Mouse (Mus musculus) kidney, postnatal 0 days (tissue): Measurements from ENCODE around the gene Trim9. TPM values are rescaled to one million over a fixed set of nuclear protein-coding genes. Genes with fewer than 3 reads are reported as not detected.

Experiments used
- ATAC-seq: fragments of 200-750 bp; cut with Nextera tagmentation; replicated peaks from 2 replicates; pipeline ENCODE4 v1.8.0; 2017; ENCODE audit warnings: low read depth, moderate number of reproducible peaks, moderate TSS enrichment, moderate library complexity; ENCODE audit not compliant: low FRiP score
- DNase-seq: peaks from one replicate; pipeline ENCODE4 v3.0.0-alpha.2; 2016; ENCODE audit warnings: low spot score
- H3K27ac ChIP-seq: fragments of 300-500 bp; sonication (generic); 2 replicates; pipeline ENCODE4 v1.5.1; 2014; ENCODE audit warnings: mild to moderate bottlenecking
- H3K27me3 ChIP-seq: fragments of 300-500 bp; sonication (generic); 2 replicates; pipeline ENCODE4 v1.6.1; 2014; ENCODE audit warnings: low read length, mixed read lengths; ENCODE audit not compliant: insufficient read depth
- H3K36me3 ChIP-seq: fragments of 300-500 bp; sonication (generic); 2 replicates; pipeline ENCODE4 v1.6.1; 2014; ENCODE audit warnings: low read length, mixed read lengths; ENCODE audit not compliant: insufficient read depth
- H3K4me1 ChIP-seq: fragments of 300-500 bp; sonication (generic); replicated peaks from 2 replicates; pipeline ENCODE4 v1.6.1; 2014; ENCODE audit warnings: antibody characterized with exemption, low read length, mixed read lengths; ENCODE audit not compliant: insufficient read depth
- H3K4me2 ChIP-seq: fragments of 300-500 bp; sonication (generic); 2 replicates; pipeline ENCODE4 v1.6.1; 2014; ENCODE audit warnings: mild to moderate bottlenecking, low read length, moderate library complexity, mixed read lengths
- H3K4me3 ChIP-seq: fragments of 300-500 bp; sonication (generic); replicated peaks from 2 replicates; pipeline ENCODE4 v1.5.1; 2014; ENCODE audit warnings: low read depth, low read length
- H3K9ac ChIP-seq: fragments of 300-500 bp; sonication (generic); 2 replicates; pipeline ENCODE4 v1.6.1; 2014; ENCODE audit warnings: low read depth, low read length
- H3K9me3 ChIP-seq: fragments of 300-500 bp; sonication (generic); replicated peaks from 2 replicates; pipeline ENCODE4 v1.6.1; 2016; ENCODE audit warnings: low read length, inconsistent platforms, mixed read lengths
- CTCF ChIP-seq: IDR thresholded peaks from 2 replicates; pipeline ENCODE4 v1.5.1; 2016; ENCODE audit warnings: antibody characterized with exemption, low read depth, mild to moderate bottlenecking, moderate library complexity
- WGBS: fragments of 180-500 bp; shearing (Covaris S2); extraction: QIAGEN DNeasy Blood & Tissue Kit; methylation state at CpG from one replicate; pipeline ENCODE4 v1.1.7; 2014; 5-methylcytosine and 5-hydroxymethylcytosine counted together
- polyA plus RNA-seq: library from polyadenylated mRNA; unstranded; fragments of >200 nt; fragmentation: Nextera tagmentation; extraction: Ambion mirVana; gene quantifications from 2 replicates; pipeline ENCODE4 v1.2.1, GENCODE M21; 2015

Trim9 gene
- polyA plus RNA-seq, 1 experiment from 2014 or later: 2.3 TPM

GRCm38 (mm10) chr12:70234411-70234810, 113.0 kb downstream of the Trim9 start:
- peak; percentile 87 for DNase-seq
- peak; percentile 71; the same call in 1 of the 2 replicates for ATAC-seq
- peak; percentile 89 for TF ChIP-seq CTCF

DNA sequence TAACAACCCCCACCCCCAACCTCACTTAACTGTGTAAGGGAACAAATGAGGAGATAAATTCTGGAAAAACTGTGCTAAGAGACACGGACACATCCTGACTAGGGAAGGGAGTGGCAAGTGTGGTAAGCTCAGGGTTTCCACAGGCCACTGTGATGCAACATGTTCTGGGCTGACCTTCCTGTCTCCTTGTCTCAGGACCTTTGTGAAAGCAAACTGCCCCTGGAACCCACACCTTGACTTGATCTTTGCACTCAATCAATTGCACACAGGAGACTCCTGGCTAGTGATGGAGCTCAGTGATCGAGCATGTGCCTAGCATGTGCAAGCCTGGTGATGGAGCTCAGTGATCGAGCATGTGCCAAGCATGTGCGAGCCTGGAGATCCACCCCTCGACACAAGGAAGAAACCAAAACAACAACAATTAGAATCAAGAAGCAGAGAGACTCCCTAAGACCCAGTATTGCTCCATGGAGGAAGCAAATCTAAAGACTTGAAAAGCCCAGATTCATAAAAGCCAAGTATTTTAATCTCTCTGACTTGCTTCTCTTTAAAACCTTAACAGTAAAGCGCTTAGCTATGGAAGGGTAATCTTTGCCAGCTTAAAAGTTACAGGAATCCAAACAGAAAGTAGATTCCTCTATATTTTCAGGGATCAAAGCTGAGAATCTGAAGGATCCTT, 113.6 kb downstream of the Trim9 start:
- Histone ChIP-seq H3K9ac (no peak overlapping the region), H3K36me3 (no peaks in the 10 kb centered on the region)

More at GRCm38 (mm10) chr12:70234411-70234810, 113.0 kb downstream of the Trim9 start:
- Histone ChIP-seq H3K36me3 (no peaks in the 10 kb centered on the region), H3K4me1 (no peaks in the 10 kb centered on the region), H3K9ac (no peak overlapping the region), H3K9me3 (no peaks in the 10 kb centered on the region), H3K4me2 (no peak overlapping the region; the same call in 1 of the 2 replicates), H3K4me3 (no peak overlapping the region), H3K27ac (no peak overlapping the region), H3K27me3 (no peaks in the 10 kb centered on the region)
- WGBS: 10% methylated on average over 6 of the region's 6 CpGs

DNA sequence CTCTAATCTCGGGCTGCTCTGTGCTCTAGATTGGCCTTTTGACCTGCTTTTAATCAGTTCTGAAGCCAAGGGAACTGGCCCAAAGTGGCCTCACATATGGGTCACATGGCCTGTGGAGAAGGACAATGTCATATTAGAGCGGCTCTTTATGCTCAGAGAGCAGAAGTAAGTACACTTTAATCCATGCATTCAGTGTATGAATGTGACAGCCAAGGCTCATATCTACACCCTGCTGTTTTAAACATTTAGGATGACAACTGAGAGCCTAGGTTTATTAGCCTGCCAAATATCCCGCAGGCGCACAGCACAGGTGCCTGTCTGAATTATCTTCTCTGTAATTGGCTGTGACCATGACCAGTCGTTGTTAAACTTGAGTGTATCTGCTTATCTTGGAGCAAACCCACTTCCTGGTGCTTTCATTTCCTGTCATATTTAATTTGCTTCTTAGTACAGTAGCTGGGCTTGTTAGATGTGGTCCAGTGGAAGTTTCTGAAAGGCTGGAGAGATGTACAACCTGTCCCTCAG, 115.3 kb downstream of the Trim9 start:
- Histone ChIP-seq H3K9ac (no peak overlapping the region), H3K4me2 (no peak overlapping the region), H3K4me1 (no peaks in the 10 kb centered on the region), H3K27ac (no peak overlapping the region), H3K27me3 (no peaks in the 10 kb centered on the region), H3K9me3 (no peaks in the 10 kb centered on the region), H3K4me3 (no peak overlapping the region), H3K36me3 (no peaks in the 10 kb centered on the region)
- ATAC-seq (no peak), DNase-seq (peak; percentile 19)
- no peak for TF ChIP-seq CTCF
- 45% methylated on average over 5 of the region's 5 CpGs for WGBS

More for the DNA sequence above, 113.6 kb downstream of the Trim9 start:
- TF ChIP-seq CTCF: no peak
- H3K9me3 ChIP-seq: no peaks in the 10 kb centered on the region
- H3K4me1 ChIP-seq: no peaks in the 10 kb centered on the region
- H3K4me3 ChIP-seq: no peak overlapping the region
- 80% methylated on average over 6 of the region's 6 CpGs for WGBS
- no peak for ATAC-seq
- DNase-seq: no peak
- H3K4me2 ChIP-seq: no peak overlapping the region
- H3K27me3 ChIP-seq: no peaks in the 10 kb centered on the region
- H3K27ac ChIP-seq: no peak overlapping the region

DNA sequence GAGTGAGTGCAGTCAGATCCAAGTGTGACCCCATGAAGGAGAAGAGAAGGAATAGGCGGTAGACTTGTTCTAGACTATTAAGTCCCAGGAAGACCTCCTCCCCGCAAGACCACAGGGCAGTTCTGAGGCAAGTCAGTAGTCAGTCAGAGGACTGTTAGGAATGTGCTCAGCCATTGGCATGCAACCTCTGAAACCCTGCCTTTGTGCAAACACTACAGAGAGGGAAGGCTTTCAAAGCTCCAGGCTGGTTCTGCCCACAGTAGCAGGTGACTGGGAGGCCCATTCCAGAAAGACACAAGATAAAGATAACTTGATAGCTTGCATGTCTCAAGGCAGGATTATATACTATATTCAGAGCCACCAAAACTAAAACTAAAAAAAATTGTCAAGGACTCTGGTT, 116.1 kb downstream of the Trim9 start, which contains the start of gene Pygl:
Gene Pygl (minus strand): TSS at position 195 of the 400 bp plus-strand sequence.
- no peak within 1 kb of the TSS for H3K4me3 ChIP-seq
- no peaks in the 10 kb centered on the region for H3K9me3 ChIP-seq
- H3K36me3 ChIP-seq: no peaks in the 10 kb centered on the region
- no peak for TF ChIP-seq CTCF
- no peak within 1 kb of the TSS for H3K9ac ChIP-seq
- H3K27me3 ChIP-seq: no peaks in the 10 kb centered on the region
- ATAC-seq (no peak), DNase-seq (no peak)
- H3K4me2 ChIP-seq: no peak within 1 kb of the TSS
- 68% methylated on average over 2 of the region's 2 CpGs for WGBS
- no peak within 1 kb of the TSS for H3K27ac ChIP-seq
- H3K4me1 ChIP-seq: 0 out of 2 replicates have a peak, but pooled peaks cover 5% of the 10 kb centered on the region

GRCm38 (mm10) chr12:70228155-70228554, 119.3 kb downstream of the Trim9 start:
- Histone ChIP-seq H3K4me3 (peak overlapping the region; percentile 42), H3K36me3 (no peaks in the 10 kb centered on the region), H3K9me3 (no peaks in the 10 kb centered on the region), H3K9ac (peak overlapping the region; percentile 57; the same call in 1 of the 2 replicates), H3K27ac (peak overlapping the region; percentile 50), H3K27me3 (no peaks in the 10 kb centered on the region), H3K4me2 (peak overlapping the region; percentile 70; the same call in 1 of the 2 replicates), H3K4me1 (0 out of 2 replicates have a peak, but pooled peaks cover 7% of the 10 kb centered on the region)
- no peak for ATAC-seq
- no peak for TF ChIP-seq CTCF
- no peak for DNase-seq
- WGBS: 71% methylated on average over 11 of the region's 11 CpGs

DNA sequence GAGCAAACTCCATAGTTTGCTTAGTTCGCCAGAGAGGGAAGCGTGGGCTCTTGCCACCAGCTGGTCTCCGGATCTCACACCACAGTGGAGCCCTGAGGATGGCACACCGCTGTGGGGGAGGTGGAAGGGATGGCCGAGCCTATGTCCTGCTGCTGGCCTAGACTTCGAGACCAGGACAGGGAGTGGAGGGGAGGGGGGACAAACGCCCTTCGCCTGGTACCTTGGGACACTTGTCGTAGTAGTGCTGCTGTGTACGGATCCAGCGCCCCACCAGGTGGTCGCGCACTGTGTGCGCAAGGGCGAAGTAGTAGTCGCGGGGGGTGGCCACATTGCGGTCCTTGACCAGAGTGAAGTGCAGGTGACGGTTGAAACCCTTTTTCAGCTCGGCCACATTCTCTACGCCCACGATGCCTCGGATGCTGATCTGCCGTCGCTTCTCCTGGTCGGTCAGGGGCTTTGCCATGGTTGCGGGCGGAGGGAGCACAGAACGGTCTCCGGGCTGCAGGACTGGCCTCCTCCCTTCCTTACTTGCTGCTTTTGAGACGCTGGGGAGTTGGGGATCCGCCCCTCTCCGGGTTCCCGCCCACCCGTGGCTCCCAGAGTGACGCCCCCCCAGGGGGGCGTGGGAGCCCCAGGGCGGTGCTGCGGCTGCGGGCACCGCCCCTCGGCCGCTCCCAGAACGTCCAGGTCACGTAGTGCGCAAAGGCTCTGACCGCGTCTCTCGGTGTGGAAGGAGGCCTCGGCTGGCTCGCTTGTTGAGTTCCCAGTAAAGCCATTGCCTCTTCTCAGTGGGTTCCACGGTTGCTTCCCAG, 120.1 kb downstream of the Trim9 start:
- DNase-seq: peak; percentile 85
- peak; percentile 45 for TF ChIP-seq CTCF
- peak; percentile 90 for ATAC-seq
- Histone ChIP-seq H3K9me3 (no peaks in the 10 kb centered on the region), H3K4me1 (0 out of 2 replicates have a peak, but pooled peaks cover 7% of the 10 kb centered on the region), H3K36me3 (no peaks in the 10 kb centered on the region), H3K27me3 (no peaks in the 10 kb centered on the region), H3K4me3 (peak overlapping the region; percentile 42), H3K4me2 (peak overlapping the region; percentile 70), H3K9ac (peak overlapping the region; percentile 57), H3K27ac (peak overlapping the region; percentile 50)
- WGBS: under 1% methylated on average over 52 of the region's 52 CpGs
